Mouse (Mus musculus) small intestine, adult 2 months (tissue): ENCODE data around the gene Pcnx3.

Experiments
- CTCF ChIP-seq: fragments of 200-500 bp; IDR thresholded peaks from 2 replicates; pipeline ENCODE4 v1.5.1; 2012; ENCODE audit warnings: low read depth, mild to moderate bottlenecking, control low read depth, inconsistent platforms, low read length, moderate library complexity, mixed read lengths; ENCODE audit not compliant: insufficient replicate concordance, insufficient read length; ENCODE audit errors: extremely low read depth
- POLR2A ChIP-seq: fragments of 200-500 bp; IDR thresholded peaks from 2 replicates; pipeline ENCODE4 v1.6.1; 2012; ENCODE audit warnings: low read depth, mild to moderate bottlenecking, control low read depth, inconsistent platforms, low read length, moderate library complexity

DNA sequence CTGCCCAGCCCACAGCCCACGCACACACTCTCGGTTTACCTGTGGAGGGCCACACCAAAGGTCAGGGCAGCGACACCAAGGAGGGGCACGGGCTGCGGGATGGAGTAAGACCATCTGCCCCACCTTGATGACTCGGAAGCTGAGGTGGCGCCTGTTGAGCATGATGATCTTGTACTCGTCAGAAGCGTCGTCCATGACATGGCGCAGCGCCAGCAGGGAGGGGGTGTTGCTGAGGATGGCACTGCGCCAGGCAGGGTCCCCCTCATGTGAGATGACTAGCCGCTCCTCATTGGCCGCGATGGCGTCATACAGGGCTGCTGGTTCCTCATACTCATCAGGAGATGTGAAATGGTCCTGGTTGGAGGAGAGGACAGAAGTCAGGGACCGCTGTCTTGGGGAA lies 22.3 kb downstream of the Pcnx3 start:
- no peak for TF ChIP-seq CTCF
- no peak for TF ChIP-seq POLR2A
